Mouse (Mus musculus): ENCODE results near the gene Gm5105. TPM values are rescaled to one million over a fixed set of nuclear protein-coding genes. Genes with fewer than 3 reads are reported as not detected.

The Gm5105 gene
- polyA plus RNA-seq, 1 experiment from 2014 or later: 0.06 TPM

DNA sequence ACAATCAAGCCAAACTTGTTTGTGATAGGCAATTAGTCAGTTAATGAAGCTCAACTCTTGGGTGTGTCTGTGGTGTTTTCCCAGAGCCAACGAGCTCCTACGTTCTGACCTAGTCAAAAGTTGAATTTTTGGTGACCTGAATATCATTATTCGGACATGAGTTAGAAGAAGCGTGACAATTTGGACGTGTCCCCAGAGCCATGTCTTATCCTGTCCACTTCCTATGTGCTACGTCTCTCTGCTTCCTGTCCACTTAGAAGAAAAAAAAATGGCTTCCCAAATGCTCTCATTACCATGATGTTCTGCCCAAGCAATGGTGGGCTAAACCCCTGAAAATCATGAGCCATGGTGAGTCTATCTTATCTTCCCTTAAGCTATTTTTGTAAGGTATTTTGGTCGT is 63.9 kb downstream of the Gm5105 start:
- ChIA-PET POLR2A (interaction anchor here (0.7 kb wide), 1 partner anchor 141 kb away, joined by 3 read pairs; no protein-coding TSS in a partner anchor), CTCF (interaction anchor here (1.0 to 1.3 kb wide), 3 partner anchors 12 to 141 kb away, joined by 3 to 4 read pairs (median 3); partner anchors contain the start of gene Mttp)
- DNase-seq (ENCODE audit: low read depth, low spot score) (no peak), ATAC-seq (no peak)
- TF ChIP-seq CTCF (IDR thresholded peaks at IDR 0.05): no peak
- in situ Hi-C loops (cut with MboI; ENCODE audit: low pct_unique_long_range_greater_than_20kb): no loop called here
- no peaks in the 10 kb centered on the region for H3K27me3 ChIP-seq

DNA sequence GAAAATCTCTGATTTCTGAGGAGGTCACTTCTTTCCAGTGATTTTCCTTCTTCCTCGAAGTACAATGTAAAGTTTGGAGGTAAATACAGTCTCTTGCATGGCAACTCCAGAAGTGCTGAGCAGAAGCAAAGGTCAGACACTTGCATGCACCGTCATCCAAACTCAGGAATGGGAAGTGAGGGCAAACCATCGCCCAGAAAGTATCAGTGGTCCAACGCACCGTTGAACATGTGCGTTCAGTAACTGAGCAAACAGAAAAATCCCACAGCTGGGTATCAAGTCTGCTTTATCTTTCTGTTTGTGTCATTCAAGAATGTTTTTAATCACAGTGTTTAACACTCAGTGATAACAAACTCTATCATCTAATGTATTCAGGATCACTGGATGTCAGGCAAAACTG is 64.6 kb downstream of the Gm5105 start:
- no peaks in the 10 kb centered on the region for H3K27me3 ChIP-seq
- in situ Hi-C loops (cut with MboI; ENCODE audit: low pct_unique_long_range_greater_than_20kb): no loop called here
- ChIA-PET POLR2A (no interaction called here), CTCF (interaction anchor here (1.0 to 1.9 kb wide), 4 partner anchors 11 to 142 kb away, joined by 3 to 9 read pairs (median 4); partner anchors contain the start of gene Mttp)
- no peak for TF ChIP-seq CTCF (IDR thresholded peaks at IDR 0.05)
- no peak for ATAC-seq
- no peak for DNase-seq (ENCODE audit: low read depth, low spot score)

DNA sequence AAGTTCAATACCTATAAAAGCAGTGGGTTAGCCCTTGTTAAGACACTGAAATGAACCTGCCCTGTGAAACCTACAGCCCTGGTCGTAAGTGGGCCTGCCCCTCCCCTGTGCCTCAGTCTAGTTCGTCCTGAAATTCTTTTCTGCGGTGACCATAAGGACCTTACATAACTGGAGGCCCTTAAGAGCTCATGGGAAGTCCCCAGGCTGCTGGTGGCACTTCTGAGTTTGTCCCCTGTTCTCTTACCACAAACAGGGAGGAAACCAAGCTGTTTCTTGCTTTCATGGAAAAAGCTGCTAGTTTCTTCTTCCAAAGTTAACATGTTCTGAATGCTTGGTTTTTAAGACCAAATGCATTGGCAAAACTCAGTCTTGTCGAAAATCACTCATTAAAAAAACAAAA is 65.3 kb downstream of the Gm5105 start:
- ChIA-PET POLR2A (interaction anchor here (0.6 kb wide), 1 partner anchor 60 kb away, joined by 3 read pairs; no protein-coding TSS in a partner anchor), CTCF (interaction anchor here (1.9 kb wide), 1 partner anchor 10 kb away, joined by 9 read pairs; no protein-coding TSS in a partner anchor)
- in situ Hi-C loops (cut with MboI; ENCODE audit: low pct_unique_long_range_greater_than_20kb): no loop called here
- H3K27me3 ChIP-seq: no peaks in the 10 kb centered on the region
- no peak for ATAC-seq
- no peak for DNase-seq (ENCODE audit: low read depth, low spot score)
- TF ChIP-seq CTCF (IDR thresholded peaks at IDR 0.05): no peak

DNA sequence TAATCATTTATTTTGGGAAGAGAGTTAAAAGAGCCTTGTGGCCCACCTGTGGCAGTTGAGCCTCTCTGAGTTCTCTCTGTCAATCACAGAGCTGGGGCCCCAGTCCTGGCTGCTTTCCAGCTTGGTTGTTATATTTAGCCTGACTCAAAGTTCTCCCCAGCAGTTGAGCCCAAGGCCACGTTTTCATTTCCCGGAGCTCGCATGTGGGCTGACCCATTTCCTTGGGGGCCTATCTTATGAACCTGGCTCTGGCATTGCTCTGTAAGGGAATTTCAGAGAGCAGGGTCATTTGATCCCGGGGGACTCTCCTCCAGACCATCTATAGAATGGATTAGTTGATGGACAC is 66.5 kb downstream of the Gm5105 start:
- in situ Hi-C loops (cut with MboI; ENCODE audit: low pct_unique_long_range_greater_than_20kb): no loop called here
- TF ChIP-seq CTCF (IDR thresholded peaks at IDR 0.05): no peak
- ChIA-PET CTCF (interaction anchor here (1.2 to 1.9 kb wide), 3 partner anchors 9 to 91 kb away, joined by 3 to 9 read pairs (median 3); no protein-coding TSS in a partner anchor), POLR2A (no interaction called here)
- ATAC-seq (no peak), DNase-seq (ENCODE audit: low read depth, low spot score) (no peak)
- no peaks in the 10 kb centered on the region for H3K27me3 ChIP-seq

DNA sequence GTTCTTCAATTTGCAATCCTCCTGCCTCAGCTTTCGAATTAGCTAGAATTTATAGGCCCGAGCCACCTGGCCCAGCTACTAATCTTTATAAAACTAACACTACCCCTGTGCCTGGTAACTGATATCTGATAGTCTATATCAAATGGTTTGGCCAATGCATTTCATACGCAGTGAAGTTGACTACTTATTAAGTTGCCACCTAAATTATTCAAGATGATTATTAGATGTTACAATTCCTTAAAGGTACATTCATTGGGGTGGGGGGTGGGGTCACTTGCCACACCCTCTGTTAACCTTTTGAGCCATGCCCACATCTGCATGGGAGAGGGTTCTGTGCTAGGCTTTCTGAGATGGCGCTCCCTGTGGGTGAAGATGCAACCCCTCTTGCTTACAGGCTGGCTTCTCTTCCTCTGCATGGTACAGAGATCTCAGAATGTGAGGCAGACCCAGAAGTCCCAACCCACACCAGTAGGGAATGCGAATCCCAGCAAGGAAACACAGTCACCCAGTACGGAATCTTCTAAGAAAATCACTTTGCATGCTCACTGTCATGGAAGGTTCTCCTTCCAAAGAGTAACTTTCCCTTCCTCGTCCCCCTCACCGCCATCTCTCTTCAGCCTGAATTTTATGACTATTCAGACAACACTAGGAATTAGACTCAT is 67.0 kb downstream of the Gm5105 start:
- ATAC-seq (no peak), DNase-seq (ENCODE audit: low read depth, low spot score) (no peak)
- no peaks in the 10 kb centered on the region for H3K27me3 ChIP-seq
- ChIA-PET CTCF (interaction anchor here (0.8 to 1.2 kb wide), 3 partner anchors 48 to 144 kb away, joined by 3 read pairs; partner anchors contain the start of gene Mttp), POLR2A (no interaction called here)
- no peak for TF ChIP-seq CTCF (IDR thresholded peaks at IDR 0.05)
- in situ Hi-C loops (cut with MboI; ENCODE audit: low pct_unique_long_range_greater_than_20kb): no loop called here

DNA sequence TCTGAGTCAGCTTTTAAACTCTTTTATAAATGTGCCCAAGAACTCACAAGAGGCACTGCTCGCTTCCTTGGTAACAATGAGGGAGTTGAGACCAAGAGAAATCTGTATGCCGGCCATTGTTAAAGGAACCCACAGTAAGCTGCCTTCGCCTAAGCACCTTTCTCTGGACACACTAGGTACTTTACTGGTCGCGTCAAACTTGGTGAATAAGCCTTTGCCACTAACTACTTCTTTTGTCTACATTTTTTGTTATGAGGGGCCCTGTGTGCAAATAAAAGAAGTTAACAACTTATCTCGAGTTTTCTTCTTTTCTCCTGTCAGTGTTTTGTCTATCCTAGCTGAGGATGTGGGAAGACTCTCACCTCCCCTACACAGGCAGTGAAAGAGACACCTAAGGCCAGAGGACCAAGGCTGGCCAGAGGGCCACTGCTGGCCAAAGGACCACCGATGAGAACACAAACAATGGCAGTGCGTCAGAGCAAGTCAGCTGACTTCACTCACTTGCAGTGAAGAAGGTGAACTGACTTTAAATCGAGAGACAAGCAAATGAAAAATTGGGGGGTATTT is 67.9 kb downstream of the Gm5105 start:
- no peak for DNase-seq (ENCODE audit: low read depth, low spot score)
- CTCF ChIA-PET: interaction anchor here (0.8 to 0.9 kb wide), 2 partner anchors 8 to 145 kb away, joined by 3 read pairs; partner anchors contain the start of gene Mttp
- no peak for ATAC-seq
- H3K27me3 ChIP-seq: no peaks in the 10 kb centered on the region
- POLR2A ChIA-PET: interaction anchor here (0.5 to 1.0 kb wide), 2 partner anchors 62 to 145 kb away, joined by 3 read pairs; no protein-coding TSS in a partner anchor
- no peak for TF ChIP-seq CTCF (IDR thresholded peaks at IDR 0.05)
- in situ Hi-C loops (cut with MboI; ENCODE audit: low pct_unique_long_range_greater_than_20kb): loop anchor here (25.0 kb wide), 1 partner anchor 438 kb away; the partner anchor contains the start of gene Adh5

Other genes starting within 250 kb of the Gm5105 start
- 779 TPM for gene H2afz, start 202.9 kb downstream of the Gm5105 start, polyA plus RNA-seq (2021)
- 16.6 TPM for gene Dnajb14, start 199.7 kb downstream of the Gm5105 start, polyA plus RNA-seq (2021)
- 110 TPM for gene Lamtor3, start 148.9 kb downstream of the Gm5105 start, polyA plus RNA-seq (2021)
- 4.0 TPM for gene Dapp1, start 85.8 kb downstream of the Gm5105 start, polyA plus RNA-seq (2021)
- 0.67 TPM for gene 1110002E22Rik, start 2.3 kb downstream of the Gm5105 start, polyA plus RNA-seq (2021)
- gene Trmt10a, start 76.1 kb upstream of the Gm5105 start, polyA plus RNA-seq (2021): 17.0 TPM
- gene Mttp, start 77.6 kb upstream of the Gm5105 start, polyA plus RNA-seq (2021): 7.9 TPM
- gene 4930579F01Rik, start 126.4 kb upstream of the Gm5105 start, polyA plus RNA-seq (2021): not detected
- gene Adh7, start 150.4 kb upstream of the Gm5105 start, polyA plus RNA-seq (2021): 5.8 TPM
- gene Adh1, start 193.6 kb upstream of the Gm5105 start, polyA plus RNA-seq (2021): 1.1 TPM
- 0.23 TPM for gene Adh6a, start 245.9 kb upstream of the Gm5105 start, polyA plus RNA-seq (2021)